Mouse (Mus musculus): ENCODE measurements around the gene Scn10a.

Scn10a gene

DNA sequence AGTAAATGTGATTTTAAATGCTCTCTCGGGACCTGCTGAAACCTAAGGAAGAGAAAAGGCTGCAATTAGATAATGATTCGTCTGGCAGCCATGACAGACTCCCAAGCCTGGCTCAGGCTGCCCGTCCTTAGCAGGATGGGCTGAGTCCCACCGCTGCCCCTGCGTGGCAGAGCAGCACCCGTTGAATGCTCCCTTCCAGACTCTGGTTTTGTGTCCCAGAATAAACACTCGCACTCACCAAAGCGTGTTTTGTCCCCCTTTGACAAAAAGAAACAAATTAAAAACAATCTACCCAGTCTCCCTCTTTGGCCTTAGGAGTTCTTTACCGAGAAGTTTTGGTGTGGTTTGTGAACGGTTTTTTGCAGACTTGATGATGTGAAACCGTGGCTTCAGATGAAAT, at the start of gene Scn10a:
Gene Scn10a (minus strand): TSS at position 101 of the 400 bp plus-strand sequence.
- DNase-seq (ENCODE audit: low spot score) = no peak

DNA sequence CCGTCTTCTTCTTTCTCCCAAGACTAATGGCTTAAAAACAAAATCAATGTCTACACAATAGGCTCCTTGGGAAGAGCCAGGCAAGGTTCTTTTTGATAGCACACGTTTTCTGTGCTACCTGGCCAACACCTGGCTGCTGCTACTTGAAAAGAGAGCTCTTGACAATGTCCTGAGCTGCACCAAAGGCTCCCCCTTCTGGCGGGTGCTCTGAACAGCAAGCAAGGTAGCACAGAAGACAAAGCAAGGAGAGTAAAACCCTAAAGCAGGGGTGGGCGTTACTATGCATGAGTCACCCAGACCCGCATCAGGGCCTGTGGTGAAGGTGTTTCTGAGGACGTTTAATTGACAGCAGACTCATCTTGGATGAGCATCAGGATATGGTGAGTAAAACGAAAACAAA, 49.5 kb upstream of the Scn10a start:
- no peak for DNase-seq (ENCODE audit: low spot score)

DNA sequence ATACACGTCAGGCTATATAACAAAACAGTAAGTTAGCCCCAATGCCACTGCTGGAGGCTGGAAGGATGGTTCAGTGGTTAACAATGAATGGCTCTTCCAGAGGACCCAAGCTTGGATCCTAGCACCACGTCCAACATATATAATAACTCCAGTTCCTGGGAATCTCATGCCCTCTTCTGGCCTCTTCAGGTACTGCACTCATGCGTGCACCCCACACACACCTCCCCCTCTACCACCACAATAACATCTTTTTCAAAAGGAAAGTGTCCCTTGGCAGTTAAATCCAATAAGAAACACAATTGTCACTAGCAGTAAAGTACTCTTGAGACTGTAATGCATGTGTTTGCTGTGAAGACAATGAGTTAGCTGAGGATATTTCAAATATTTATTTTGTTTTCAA, 41.1 kb upstream of the Scn10a start:
- no peak for DNase-seq (ENCODE audit: low spot score)

DNA sequence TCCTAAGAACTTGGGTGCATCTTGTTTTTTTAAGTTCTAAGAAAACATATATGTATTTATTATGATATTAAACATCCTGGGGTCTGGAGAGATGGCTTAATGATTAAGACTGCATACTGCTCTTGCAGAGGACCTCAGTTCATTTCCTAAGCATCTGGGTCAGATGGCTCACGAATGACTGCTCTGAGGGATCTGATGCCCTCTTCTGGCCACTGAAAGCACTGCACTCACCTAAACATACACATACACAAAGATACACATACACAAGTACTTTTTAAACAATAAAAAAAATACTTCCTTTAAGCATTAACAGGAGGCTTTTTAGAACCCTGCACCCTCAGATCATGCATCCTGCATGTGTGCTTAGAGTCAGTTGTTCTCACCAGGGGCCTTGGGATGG, 40.3 kb upstream of the Scn10a start:
- no peak for DNase-seq (ENCODE audit: low spot score)

DNA sequence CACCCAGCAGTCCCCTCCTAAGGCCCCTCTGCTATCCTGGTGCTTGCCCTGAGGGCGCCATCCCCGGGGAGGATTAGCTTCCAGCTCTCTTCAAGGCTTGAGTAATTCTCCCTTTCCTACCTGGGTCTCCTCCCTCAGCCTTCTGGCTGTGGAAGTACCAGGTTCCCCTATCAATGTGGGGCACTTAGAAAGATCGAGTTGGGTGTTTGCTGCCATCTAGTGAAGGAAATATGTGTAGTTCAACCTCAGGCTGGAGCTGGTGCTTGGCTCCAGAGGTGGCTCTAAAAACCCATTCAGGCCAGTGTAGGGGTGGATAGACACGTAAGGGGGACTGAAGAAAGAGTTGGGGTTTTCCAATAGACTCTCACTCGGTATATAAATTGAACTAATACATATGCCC, 32.4 kb upstream of the Scn10a start:
- no peak for DNase-seq (ENCODE audit: low spot score)

DNA sequence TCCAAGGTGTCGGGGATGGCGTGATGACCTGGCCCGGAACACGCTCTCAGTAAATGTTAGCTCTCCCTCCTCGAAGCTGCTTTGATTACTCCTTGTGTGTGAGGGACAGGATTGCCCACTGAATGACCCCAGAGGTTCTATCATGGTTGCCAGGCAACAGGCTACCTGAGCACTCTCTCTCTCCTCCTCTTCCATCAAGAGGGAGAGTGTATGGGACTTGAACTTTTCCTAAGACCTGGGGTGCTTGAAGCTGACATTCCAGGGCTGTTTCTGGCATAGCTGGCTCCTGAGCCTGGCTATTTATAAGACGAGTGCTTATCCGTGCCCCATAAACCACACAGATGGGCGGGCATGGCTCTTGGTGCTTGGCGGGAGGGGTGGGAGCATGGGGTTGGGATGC, 30.0 kb upstream of the Scn10a start:
- no peak for DNase-seq (ENCODE audit: low spot score)

DNA sequence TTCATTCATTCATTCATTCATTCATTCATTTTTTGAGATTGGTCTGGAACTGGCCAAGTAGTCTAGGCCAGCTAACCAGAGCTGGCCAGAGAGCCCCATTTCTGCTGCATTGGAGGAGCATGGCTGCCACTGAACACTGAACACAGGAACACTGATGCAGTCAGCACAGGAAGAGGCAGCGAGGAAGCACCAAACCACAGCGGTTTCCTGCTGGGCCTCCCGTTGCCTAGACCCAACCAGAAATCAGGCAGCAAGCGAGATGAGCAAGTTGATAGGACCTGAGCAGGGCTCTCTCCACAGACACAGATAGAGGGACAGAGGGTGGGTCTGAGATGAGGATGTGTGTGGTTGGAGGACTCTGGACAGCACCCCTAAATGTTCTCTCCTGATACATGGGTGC, 24.8 kb upstream of the Scn10a start:
- no peak for DNase-seq (ENCODE audit: low spot score)

DNA sequence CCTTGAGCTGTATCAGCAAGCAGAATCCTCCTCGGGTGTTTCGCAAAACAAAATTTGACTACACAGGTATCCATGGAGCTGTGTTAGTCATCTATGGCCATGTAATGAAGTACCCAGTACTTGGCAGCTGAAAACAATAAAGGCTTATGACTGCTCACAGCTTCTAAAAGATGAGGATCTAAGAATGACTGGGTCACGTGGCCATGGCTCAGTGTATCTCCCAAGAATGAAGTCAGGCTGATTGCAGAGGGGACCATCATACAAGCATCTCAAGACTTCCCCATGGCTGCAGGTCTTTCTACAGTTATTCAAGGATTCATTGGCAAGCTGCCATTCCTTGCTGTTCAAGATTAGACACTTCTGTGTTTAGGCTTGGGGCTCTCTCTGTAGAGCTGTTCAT, 24.2 kb upstream of the Scn10a start:
- DNase-seq (ENCODE audit: low spot score) = no peak

DNA sequence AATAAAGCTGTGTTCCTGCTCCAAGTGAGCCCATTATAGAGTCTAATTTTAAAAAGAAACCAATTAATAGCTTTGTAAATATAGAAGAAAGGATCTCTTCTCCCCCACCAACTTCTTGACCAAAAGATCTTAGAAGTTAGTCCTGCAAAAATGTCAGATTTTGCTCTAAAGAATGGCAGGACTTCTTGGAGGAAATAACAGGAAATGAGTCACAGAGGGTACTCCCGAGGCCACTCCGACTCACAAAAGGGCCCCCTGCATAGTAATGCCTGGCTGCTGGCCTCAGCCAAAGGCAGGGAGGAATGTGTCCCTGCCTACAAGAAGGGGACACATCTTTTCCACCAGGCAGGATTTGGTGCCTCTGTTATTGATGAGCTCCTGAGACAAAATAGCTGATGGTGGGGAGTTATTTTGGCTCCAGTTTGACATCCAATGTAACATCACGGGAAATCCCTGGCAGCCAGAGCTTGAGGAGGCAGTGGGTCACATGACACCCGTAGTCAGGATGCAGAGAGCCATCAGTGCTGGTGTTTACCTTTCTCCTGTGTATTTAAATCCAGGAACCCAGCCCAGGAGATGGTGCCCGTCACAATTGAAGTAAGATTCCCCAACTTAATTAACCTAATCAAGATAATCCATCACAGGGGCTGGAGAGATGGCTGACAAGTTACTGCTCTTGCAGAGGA, 22.1 kb upstream of the Scn10a start:
- DNase-seq (ENCODE audit: low spot score) = no peak

DNA sequence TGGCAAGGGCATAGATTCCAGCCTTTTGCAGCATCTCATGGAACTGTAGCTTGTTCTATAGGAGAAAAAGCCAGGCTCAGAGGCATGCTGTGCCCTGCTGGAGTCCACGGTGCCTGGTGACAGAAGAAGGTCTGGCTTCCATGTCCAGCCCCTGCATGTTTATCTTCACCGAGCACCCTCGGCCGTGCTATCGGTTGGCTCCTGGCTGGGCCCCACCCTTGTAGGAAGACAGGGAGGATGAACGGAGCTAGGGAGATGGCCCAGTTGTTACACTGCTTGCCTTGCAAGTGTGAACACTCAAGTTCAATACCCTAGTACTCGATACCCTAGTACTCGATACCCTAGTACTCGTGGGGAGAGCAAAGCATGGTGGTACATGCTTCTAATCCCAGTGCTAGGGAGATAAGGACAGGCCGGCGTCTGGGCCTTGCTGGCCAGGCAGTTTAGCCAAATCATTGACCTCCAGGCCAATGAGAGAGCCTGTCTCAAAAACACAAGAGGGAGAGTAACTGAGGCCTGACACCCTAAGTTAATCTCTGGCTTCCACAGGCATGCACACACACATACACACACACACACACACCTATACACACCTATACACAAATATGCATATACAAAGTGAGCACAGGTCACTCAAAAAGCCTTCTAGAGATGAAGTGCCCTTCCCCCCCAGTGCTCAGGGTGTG, 9.4 kb upstream of the Scn10a start:
- peak; percentile 24 for DNase-seq (ENCODE audit: low spot score)

DNA sequence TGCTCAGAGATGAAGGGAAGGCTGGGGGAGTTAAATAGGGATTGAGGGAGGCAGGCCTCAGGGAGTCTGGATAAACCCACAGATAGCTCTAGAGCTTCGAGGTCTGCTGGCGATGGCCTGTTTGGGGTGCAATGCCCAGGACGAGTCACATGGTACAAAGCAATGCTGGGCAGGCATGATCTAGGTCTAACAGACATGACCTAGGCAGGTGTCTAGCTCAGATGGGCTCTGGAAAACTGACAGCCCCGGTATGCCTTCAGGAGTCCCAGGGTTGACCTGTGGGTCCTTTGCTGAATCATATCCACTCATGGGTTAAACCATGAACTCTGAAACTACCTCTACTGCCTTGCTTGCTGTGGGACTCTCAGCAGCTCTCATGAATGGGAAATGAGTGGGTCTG, 7.9 kb upstream of the Scn10a start:
- DNase-seq (ENCODE audit: low spot score) = no peak

DNA sequence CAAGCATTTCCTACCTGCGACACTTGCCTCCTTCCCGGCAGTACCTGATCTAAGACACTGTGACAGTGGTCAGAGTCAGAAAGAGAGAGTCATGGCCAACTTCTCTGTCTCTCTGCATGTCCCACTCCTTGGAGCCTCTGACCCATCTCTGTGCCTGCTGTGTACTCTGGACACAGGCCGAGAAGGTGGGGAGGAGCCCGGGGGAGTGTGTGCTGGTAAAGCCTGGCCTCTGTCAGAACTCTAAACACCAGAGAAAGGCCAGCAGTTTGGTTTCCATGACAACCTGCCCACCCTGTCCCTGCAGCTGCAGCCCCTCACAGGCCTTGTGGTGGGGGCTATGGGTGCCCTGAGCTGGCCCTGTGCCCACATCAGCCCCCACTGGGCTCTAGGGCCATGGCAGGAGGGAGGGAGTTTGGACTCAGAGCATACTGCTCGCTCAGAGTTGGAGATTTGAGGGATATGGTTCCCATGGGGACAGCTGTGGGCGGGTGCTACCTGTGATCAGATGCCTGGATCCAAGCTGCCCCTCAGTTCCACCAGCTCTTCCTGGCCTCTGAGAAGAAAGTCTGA, 6.3 kb upstream of the Scn10a start:
- DNase-seq (ENCODE audit: low spot score) = no peak

DNA sequence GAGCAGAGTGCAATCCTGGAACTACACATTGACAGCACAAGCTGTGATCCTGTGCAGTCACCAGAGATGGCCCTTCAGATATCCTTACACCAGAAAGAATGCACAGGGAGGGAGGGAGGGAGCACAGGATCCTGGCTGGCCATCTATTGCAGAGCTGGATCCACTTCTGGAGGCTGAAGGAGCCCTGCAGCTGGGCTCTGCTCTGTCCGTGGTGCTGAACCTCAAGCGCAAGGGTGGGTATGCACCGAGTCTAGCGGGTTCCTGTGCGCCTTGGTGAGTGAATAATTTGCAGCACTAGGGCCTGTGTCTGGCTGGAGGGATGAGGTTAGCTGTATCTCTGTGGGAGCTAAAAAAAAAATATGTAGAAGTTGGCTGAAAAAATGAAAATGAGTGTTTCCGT, 12.4 kb downstream of the Scn10a start:
- no peak for DNase-seq (ENCODE audit: low spot score)

DNA sequence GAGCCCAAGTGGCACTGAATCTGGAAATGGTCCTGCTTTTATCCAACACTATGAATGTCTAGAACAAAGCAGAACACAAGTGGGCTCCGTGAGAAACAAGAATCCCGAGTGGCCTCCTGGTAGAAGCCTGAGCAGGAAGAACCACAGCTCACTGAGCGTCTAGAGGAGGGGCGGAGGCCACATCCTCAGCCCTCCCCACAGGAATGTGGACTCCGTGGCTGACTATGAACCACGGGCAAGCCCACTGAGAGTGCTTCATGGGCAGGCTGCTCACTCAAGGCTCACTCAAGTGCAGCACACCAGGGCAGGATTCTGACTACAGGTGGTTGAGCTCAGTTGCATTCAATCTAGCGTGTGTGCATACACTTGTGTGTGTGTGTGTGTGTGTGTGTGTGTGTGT, 27.6 kb downstream of the Scn10a start:
- DNase-seq (ENCODE audit: low spot score) = no peak

DNA sequence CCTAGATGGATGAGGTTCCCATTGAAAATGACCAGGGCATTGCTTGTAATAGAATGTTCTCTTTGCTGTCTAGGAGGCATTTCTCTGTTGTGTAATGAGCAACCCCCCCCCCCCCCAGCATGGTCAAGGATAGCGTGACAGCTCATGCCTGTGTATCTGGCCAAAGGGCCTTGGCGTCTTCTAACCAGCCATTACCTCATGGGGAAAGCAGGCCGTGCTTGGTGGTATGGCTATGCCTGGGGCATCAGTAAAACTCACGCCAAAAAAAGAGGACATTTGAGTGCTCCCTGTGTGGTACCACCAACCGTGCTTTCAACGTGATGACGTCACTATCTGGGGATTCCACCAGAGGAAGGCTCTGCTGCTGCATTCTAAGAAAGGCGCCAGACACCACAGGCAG, 28.1 kb downstream of the Scn10a start:
- no peak for DNase-seq (ENCODE audit: low spot score)

DNA sequence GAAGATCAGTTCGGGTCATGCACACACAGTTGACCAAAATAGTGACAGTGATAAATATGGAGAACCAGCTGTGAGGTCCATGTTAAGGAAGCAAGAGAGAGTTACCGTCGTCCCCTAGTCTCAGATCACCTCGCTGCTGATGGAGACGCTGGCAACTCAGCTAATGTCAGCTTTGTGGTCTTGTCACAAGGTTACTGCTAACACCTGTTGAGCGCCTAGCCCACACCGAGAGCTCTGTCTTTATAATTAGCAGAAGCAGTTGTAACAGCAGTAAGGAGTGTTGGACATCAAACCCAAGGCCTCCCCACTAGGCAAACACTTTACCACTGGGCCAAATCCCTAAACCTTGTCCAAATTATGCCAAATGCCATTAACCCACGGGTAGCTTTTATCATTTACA, 31.2 kb downstream of the Scn10a start:
- DNase-seq (ENCODE audit: low spot score) = no peak

DNA sequence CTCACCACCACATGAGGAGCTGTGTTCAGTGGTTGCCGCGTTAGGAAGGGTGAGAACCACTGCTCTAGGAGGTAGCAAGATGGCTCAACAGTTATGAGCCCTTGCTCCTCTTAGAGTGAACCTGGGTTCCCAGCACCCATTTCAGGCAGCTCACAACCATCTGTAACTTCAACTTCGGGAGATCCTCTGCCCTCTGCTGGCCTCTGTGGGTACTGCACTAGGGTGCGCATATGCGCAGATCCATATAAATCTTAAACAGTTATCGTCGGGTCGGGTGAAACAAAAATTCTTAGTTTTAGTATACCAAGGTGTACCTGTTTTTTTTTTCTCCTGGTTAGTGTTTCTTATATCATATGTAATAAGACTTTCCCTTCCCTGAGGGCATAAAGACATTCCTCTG, 32.9 kb downstream of the Scn10a start:
- DNase-seq (ENCODE audit: low spot score) = no peak

DNA sequence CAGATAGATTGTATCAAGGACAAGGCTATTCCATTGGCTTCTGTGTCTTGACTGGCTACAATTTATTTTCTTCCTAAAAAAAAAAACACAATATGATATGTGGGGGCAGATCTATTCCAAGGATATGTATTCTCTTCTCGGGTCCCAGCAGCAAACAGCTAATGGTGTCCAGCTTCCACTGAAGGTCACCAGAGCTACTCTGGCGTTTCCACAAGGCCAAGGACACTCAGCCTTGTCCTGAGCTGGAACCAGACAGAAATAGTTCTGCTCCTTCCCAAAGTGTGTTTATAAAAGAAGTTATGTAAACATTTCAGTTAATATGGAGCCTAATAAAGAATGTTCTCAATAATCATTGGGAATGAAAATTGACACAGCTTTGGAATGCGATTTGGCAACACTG, 38.2 kb downstream of the Scn10a start:
- DNase-seq (ENCODE audit: low spot score) = no peak

DNA sequence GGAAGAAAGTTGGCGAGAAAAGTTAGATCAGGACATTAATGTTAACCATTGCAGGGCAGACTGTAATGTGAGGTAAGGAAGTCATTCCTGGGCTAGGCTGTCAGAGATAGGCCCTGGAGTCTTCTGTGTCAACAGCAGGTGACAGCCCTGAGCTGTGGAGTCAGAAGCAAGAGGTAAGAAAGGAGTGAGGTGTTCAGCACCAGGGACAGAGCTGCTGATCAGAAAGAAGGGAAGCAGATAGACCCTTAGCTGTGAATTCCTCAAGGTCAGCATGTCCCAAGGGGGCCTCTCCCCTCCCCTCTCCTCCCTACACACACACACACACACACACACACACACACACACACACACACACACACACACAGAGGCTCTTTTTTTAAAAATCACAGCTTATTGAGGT, 55.0 kb downstream of the Scn10a start:
- no peak for DNase-seq (ENCODE audit: low spot score)

DNA sequence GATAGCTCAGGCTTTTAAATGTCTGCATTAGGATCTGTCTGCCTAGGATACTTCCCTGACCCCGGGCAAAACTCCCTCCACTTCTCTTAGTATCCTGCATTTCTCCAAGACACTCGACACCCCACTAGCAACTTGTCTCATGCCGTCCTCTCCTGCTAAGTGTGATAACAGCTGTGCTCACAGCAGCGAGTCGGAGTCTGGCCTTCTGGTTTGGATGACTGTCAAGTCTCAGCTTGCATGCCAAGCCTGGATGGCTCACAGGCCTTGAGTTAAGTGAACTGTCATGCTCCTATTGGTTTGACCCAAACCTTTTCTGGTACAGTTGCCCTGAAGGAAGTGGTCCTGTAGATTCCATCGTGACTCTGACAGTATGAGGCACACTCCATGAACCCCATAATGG, 63.0 kb downstream of the Scn10a start:
- DNase-seq (ENCODE audit: low spot score) = no peak

DNA sequence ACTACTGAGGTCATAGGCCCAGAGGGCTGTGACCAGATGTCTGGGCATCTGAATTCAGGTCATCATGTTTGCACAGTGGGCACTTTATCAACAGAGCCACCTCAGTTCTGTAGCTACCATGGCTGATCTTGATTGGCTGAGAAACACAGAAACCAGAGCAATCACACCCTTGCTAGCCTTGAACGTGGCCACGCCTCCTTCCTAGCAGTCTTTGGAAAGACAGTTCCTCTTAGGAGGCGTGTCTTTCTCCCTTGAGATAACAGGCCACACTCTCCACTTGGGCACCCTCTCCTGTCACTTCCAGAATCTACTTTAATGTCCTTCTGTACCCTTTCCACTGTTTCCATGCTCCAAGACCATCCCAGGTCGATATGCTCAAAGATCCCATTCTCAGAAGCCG, 65.4 kb downstream of the Scn10a start:
- no peak for DNase-seq (ENCODE audit: low spot score)

DNA sequence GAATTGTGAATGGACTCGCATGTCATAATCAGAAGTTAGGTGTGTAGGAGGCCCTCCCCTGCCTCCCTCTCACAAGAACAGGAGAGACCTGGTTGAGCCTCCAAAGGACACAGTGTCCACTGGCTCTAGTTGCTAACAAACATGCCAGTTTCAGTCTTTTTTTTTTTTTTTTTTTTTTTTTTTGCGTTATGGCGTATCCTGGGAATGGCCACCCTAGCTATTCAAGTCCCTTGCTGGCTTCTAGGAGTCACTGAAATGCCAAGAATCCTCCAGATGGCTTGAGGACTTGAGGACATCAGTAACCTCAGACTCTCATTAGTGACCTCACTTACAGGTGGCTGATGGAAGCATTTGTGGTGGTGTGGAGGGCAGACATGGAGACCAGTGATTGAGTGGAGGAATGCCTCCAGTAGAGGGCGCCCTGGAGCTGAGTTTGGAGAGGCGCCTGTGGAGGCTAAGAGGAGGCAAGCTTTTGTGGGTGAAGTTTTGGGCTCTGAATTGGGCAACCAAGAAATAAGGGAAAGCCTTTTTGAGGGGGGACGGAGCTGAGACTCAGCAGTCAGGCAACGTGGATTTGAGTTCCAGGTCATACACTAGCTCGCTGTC, 72.1 kb downstream of the Scn10a start:
- peak; percentile 38 for DNase-seq (ENCODE audit: low spot score)

DNA sequence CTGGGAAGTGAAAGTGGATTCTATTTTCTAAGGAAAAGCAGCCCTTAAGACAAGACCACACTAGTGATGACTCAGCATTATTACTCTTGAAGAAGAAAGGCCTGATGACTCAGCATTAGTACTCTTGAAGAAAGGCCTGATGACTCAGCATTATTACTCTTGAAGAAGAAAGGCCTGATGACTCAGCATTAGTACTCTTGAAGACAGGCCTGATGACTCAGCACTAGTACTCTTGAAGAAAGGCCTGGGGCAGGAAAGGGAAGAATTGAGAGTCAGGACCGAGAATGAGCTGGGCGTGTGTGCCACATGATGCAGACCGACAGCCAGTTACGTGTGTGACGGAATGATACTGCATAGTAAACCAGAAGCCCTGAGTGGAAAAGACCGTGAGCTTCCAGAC, 77.1 kb downstream of the Scn10a start:
- peak; percentile 12 for DNase-seq (ENCODE audit: low spot score)
